In the genomic region with DNA sequence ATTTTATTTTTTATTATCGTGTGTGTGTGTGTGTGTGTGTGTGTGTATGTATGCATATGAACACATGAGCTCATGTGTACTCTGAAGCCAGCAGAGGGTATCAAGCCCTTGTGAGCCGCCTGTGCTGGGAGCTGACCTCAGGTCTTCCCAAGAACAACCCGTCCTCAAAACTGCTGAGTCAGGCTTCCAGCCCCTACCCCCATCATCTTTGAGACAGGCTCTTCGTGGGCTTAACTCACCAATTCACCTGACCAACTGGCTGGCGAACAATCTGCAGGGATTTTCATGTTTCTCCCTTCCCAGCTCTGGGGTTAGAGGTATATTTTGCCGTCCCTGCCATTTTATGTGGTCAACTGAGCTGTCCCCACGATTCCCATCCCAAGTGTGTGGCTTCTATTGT, we compare ENCODE assay signal across 25 mouse cellular contexts.
"Had no signal": no experiment of that assay in that cellular context is flagged by ENCODE, and none has a peak within 500 bp of the region (broad histone marks: within the 10 kb centered on the region; RNA-seq: fewer than 3 reads in every experiment).

No protein-coding gene starts in this region.

- H3K27me3 ChIP-seq: heart, embryonic 13.5 days; heart, embryonic 15.5 days; hindbrain, embryonic 13.5 days; hindbrain, embryonic 15.5 days; kidney, embryonic 15.5 days; limb, embryonic 13.5 days; limb, embryonic 15.5 days; liver, embryonic 12.5 days had no signal

- H3K4me1 ChIP-seq: heart, embryonic 13.5 days; heart, embryonic 15.5 days; hindbrain, embryonic 13.5 days; hindbrain, embryonic 15.5 days; limb, embryonic 13.5 days; limb, embryonic 15.5 days; liver, embryonic 12.5 days had no signal

- H3K36me3 ChIP-seq: heart, embryonic 13.5 days; heart, embryonic 15.5 days; hindbrain, embryonic 13.5 days; hindbrain, embryonic 15.5 days; kidney, embryonic 15.5 days; limb, embryonic 13.5 days; limb, embryonic 15.5 days; liver, embryonic 12.5 days had no signal

- H3K27ac ChIP-seq: heart, embryonic 13.5 days; heart, embryonic 15.5 days; hindbrain, embryonic 13.5 days; hindbrain, embryonic 15.5 days; hindbrain, postnatal 0 days; kidney, embryonic 15.5 days; kidney, postnatal 0 days; limb, embryonic 13.5 days; limb, embryonic 15.5 days; liver, embryonic 12.5 days; liver, embryonic 14.5 days had no signal

- DNase-seq: gastrocnemius, postnatal 14 days; gastrocnemius, postnatal 36 days; heart, adult 18-20 months; heart, postnatal 14 days; heart, postnatal 36 days; kidney, adult 11 months; kidney, adult 2 months; kidney, adult 9 months; kidney, postnatal 14 days; kidney, postnatal 36 days; layer of hippocampus, adult 9-11 months; layer of hippocampus, postnatal 36 days; left cerebral cortex, postnatal 4 days had no signal

- H3K9me3 ChIP-seq: heart, embryonic 13.5 days; heart, embryonic 15.5 days; hindbrain, embryonic 13.5 days; hindbrain, embryonic 15.5 days; kidney, embryonic 15.5 days; limb, embryonic 13.5 days; limb, embryonic 15.5 days; liver, embryonic 12.5 days had no signal

- H3K9ac ChIP-seq: heart, embryonic 13.5 days; heart, embryonic 15.5 days; hindbrain, embryonic 13.5 days; hindbrain, embryonic 15.5 days; kidney, embryonic 15.5 days; limb, embryonic 13.5 days; limb, embryonic 15.5 days; liver, embryonic 12.5 days; liver, embryonic 14.5 days had no signal

- H3K4me3 ChIP-seq: heart, embryonic 13.5 days; heart, embryonic 15.5 days; hindbrain, embryonic 13.5 days; hindbrain, embryonic 15.5 days; kidney, embryonic 15.5 days; limb, embryonic 13.5 days; limb, embryonic 15.5 days; liver, embryonic 12.5 days had no signal

- H3K4me2 ChIP-seq: heart, embryonic 11.5 days; heart, embryonic 13.5 days; heart, embryonic 15.5 days; hindbrain, embryonic 13.5 days; hindbrain, embryonic 15.5 days; kidney, embryonic 15.5 days; limb, embryonic 13.5 days; limb, embryonic 15.5 days; liver, embryonic 12.5 days had no signal
